Mouse (Mus musculus) C2C12 (cell line): ENCODE results near the gene Mau2. TPM values are rescaled to one million over a fixed set of nuclear protein-coding genes. Genes with fewer than 3 reads are reported as not detected.
A peak's percentile ranks its signal among the peaks of the same experiment; 100 is the strongest.

Experiments
- H3K27me3 ChIP-seq: one replicate; pipeline ENCODE4 v1.6.1; 2011; ENCODE audit not compliant: control insufficient read depth, insufficient read depth, insufficient read length
- H3K36me3 ChIP-seq: one replicate; pipeline ENCODE4 v1.6.1; 2011; ENCODE audit not compliant: control insufficient read depth, insufficient read depth
- H3K4me3 ChIP-seq: one replicate; pipeline ENCODE4 v1.5.1; 2011; ENCODE audit warnings: mild to moderate bottlenecking, control low read depth; ENCODE audit not compliant: poor library complexity, insufficient read depth, severe bottlenecking
- H3K79me2 ChIP-seq: one replicate; pipeline ENCODE4 v1.6.1; 2011; ENCODE audit not compliant: control insufficient read depth, insufficient read depth
- H3K79me3 ChIP-seq: one replicate; pipeline ENCODE4 v1.6.1; 2011; ENCODE audit warnings: low read depth, control low read depth
- H3ac ChIP-seq: one replicate; pipeline ENCODE3; 2011; ENCODE audit warnings: low read depth; ENCODE audit not compliant: control insufficient read depth, insufficient read length
- CEBPB ChIP-seq: IDR thresholded peaks from one replicate; pipeline ENCODE4 v1.6.1; 2011; ENCODE audit warnings: low read depth, mild to moderate bottlenecking, control low read depth, moderate library complexity
- CTCF ChIP-seq: IDR thresholded peaks from one replicate; pipeline ENCODE4 v1.5.1; 2011; ENCODE audit not compliant: control insufficient read depth, insufficient read depth, insufficient read length
- FOSL1 ChIP-seq: IDR thresholded peaks from one replicate; pipeline ENCODE4 v1.8.0; 2011; ENCODE audit warnings: mild to moderate bottlenecking, low read length; ENCODE audit not compliant: poor library complexity, insufficient read depth, severe bottlenecking
- MAX ChIP-seq: IDR thresholded peaks from one replicate; pipeline ENCODE4 v1.6.1; 2011; ENCODE audit warnings: mild to moderate bottlenecking, control low read depth
- MYOD1 ChIP-seq: IDR thresholded peaks from one replicate; pipeline ENCODE4 v1.6.1; 2011; ENCODE audit warnings: low read depth; ENCODE audit not compliant: control insufficient read depth, insufficient read length
- MYOG ChIP-seq: IDR thresholded peaks from one replicate; pipeline ENCODE4 v1.6.1; 2011; ENCODE audit not compliant: control insufficient read depth, insufficient read length; ENCODE audit errors: extremely low read depth
- USF1 ChIP-seq: IDR thresholded peaks from one replicate; pipeline ENCODE4 v1.6.1; 2011; ENCODE audit warnings: low read depth, mild to moderate bottlenecking, control low read depth, moderate library complexity
- long read RNA-seq, 2 experiments: library from polyadenylated mRNA; unstranded; transcript quantifications; one replicate each; pipeline ENCODE4 v2.0.0; 2019 to 2020
- polyA plus RNA-seq: library from polyadenylated mRNA; unstranded; fragments of >200 nt; fragmentation: generic; extraction: Trizol; gene quantifications from one replicate; pipeline ENCODE4 v1.2.1, GENCODE M21; 2012; ENCODE audit warnings: missing spikeins

Gene Mau2
- polyA plus RNA-seq, result 24.0 TPM
- long read RNA-seq, experiment 1, full-length matches to known transcripts, result 8 of 27 reads
- long read RNA-seq, experiment 1, partial matches to known transcripts, result 2 of 27 reads
- long read RNA-seq, experiment 1, other reads (novel, unspliced or antisense), result 17 of 27 reads
- long read RNA-seq, experiment 2, full-length matches to known transcripts, result 147 of 197 reads
- long read RNA-seq, experiment 2, partial matches to known transcripts, result 1 of 197 reads
- long read RNA-seq, experiment 2, other reads (novel, unspliced or antisense), result 49 of 197 reads

DNA sequence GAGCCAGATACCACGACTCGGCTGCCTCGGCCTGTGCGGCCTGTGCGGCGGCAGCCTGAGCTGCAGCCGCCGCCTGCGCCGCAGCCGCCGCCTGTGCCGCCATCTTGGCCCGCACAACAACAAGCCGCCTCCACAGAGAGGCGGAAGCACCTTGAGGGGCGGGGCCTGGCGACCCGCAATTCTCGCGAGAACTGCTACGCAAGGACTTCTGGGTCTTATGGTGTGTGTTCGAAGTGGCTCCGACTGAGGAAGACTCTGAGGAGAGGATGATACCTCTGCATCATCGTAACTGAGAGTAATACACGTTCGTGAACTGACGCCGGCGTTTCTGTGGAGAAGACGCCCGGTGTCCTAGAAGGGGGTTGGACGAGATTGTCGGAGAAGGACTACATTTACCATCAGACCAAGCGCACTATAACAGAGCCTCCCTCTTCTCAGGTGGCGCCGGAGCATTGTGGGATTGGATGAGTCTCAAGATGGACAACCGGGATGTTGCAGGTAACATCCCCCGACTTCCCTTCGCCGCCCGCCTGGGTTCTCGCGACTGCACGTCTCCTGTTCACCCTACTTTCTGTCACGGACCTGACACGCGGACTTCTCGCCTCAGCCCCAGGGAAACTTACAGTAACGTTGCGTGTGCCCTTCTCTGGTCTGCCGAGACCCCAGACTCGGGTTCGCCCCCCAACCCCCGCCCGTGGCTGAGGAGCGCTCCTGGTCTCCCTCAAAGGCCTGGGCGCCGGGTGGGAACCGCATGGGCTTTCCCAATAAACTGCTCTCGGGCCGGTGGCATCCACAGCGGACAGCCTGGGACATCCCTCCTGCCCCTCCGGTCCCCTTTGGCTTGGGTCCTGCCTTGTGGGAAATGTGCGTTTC, at the start of gene Mau2, which contains the start of gene Sugp1:
Gene Mau2, minus strand, starts transcription at position 152 of the 873 bp plus-strand sequence.
Gene Sugp1, plus strand, starts transcription at position 231 of the 873 bp plus-strand sequence.
- TF ChIP-seq USF1, result no peak
- TF ChIP-seq MYOG, result no peak
- no peak for TF ChIP-seq CEBPB
- no peak for TF ChIP-seq MAX
- TF ChIP-seq MYOD1, result no peak
- TF ChIP-seq CTCF, result no peak
- no peak for TF ChIP-seq FOSL1

DNA sequence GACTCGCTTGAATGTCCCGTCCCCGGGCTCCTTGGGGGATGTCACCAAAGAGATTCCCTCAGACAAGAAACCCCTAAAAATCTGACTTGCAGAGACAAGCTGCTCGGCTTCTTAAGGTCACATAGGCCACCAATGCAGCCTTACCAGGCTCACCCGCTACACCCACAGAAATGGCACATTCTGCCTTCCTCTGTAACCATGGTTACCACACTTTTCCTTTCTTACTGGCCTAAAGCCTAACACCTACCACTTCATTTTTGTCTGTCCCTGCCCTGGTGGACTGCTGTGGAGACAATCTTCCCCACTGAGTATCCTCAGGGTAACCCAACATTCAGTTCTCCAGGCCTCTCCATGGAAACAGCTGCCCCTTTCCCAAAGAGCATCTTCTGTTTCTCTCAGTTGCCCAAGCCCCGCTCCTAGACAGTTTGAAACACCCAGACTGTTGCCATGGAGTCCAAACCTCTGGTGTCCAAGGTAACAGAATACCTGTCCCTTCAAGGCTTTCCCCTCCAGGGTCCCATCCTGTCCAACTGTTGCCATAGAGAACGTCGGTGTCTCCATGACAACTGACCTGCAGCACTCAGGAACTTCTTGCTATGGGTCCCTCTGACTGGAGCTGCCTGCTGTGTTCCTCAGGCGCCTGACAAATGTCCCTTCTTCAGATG, 46.9 kb upstream of the Mau2 start:
- Histone ChIP-seq H3ac (no peak overlapping the region), H3K79me3 (no peaks in the 10 kb centered on the region), H3K4me3 (no peak overlapping the region), H3K79me2 (no peaks in the 10 kb centered on the region), H3K27me3 (peaks cover 52% of the 10 kb centered on the region), H3K36me3 (no peaks in the 10 kb centered on the region)
- TF ChIP-seq CTCF (no peak), MYOG (no peak), FOSL1 (no peak), CEBPB (no peak), MYOD1 (no peak), MAX (no peak), USF1 (no peak)

More for the DNA sequence above, at the start of gene Mau2, which contains the start of gene Sugp1:
- H3K79me2 ChIP-seq, result peaks cover 98% of the 10 kb centered on the region
- H3K79me3 ChIP-seq, result peaks cover 75% of the 10 kb centered on the region
- H3K27me3 ChIP-seq, result no peaks in the 10 kb centered on the region
- H3ac ChIP-seq, result peak within 1 kb of the TSS; percentile 88
- H3K36me3 ChIP-seq, result no peaks in the 10 kb centered on the region
- H3K4me3 ChIP-seq, result peak within 1 kb of the TSS; percentile 96

DNA sequence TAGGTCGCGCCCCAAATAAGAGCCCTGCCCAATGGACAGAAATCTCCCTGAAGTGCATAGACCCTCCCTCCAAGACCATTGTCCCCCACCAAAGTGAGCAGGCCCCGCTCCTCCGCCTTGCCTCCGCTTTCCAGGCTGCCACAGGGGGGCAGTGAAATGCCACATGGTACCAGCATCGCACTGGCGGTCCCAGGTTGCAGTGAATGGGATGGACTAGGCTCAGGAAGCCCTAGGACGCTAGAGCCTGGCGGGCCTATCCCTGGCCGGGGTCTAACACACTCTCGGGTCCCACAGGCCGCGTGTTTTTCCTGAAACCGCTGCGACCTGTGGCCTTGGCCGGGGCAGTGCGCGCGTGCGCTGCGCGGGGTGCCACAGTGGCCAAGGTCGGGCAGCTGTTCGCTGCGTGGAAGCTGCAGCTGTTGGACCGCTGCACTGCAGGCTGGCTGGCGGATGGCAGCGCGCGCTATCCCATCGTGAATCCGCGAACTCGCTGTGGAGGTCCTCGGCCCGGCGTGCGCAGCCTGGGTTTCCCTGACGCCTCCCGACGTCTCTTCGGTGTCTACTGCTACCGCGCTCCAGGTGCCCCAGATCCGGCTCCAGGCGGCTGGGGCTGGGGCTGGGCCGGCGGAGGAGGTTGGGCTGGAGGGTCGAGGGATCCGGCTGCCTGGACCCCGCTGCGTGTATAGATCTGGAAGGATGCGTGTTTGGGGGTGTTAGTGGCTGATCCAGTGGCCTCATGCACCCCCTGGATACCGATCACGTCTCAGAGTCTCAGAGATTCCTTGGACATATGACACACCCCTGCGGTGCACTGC, 45.5 kb upstream of the Mau2 start:
- no peaks in the 10 kb centered on the region for H3K79me2 ChIP-seq
- no peak overlapping the region for H3K4me3 ChIP-seq
- H3K79me3 ChIP-seq, result no peaks in the 10 kb centered on the region
- no peak for TF ChIP-seq MAX
- TF ChIP-seq MYOD1, result no peak
- peak; percentile 39 for TF ChIP-seq CTCF
- no peak for TF ChIP-seq MYOG
- H3K36me3 ChIP-seq, result no peaks in the 10 kb centered on the region
- no peak overlapping the region for H3ac ChIP-seq
- H3K27me3 ChIP-seq, result peaks cover 59% of the 10 kb centered on the region

DNA sequence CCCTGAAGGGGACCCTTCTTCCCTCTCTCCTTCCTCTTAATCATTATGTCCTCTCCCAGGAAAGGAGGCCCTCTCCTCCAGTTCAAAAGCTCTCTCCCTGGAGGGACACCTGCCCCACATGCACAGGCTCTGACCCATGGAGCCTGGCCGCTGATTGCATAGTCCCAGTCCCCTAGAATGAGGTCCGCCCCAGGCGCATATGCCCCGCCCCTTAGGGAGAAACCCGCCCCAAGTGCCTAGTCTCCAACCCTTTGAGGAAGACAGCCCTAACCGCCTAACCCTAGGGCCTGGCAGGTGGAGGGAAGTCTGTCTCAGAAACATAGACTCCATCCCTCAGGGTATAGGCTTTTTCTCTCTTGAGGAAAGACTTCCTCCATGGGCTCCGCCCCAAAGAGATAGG, 44.7 kb upstream of the Mau2 start:
- Histone ChIP-seq H3K27me3 (peaks cover 59% of the 10 kb centered on the region), H3ac (no peak overlapping the region), H3K4me3 (no peak overlapping the region), H3K36me3 (no peaks in the 10 kb centered on the region), H3K79me2 (no peaks in the 10 kb centered on the region), H3K79me3 (no peaks in the 10 kb centered on the region)
- TF ChIP-seq USF1, result no peak
- no peak for TF ChIP-seq CEBPB
- no peak for TF ChIP-seq MYOG
- TF ChIP-seq MYOD1, result no peak
- TF ChIP-seq FOSL1, result no peak
- no peak for TF ChIP-seq CTCF
- no peak for TF ChIP-seq MAX

DNA sequence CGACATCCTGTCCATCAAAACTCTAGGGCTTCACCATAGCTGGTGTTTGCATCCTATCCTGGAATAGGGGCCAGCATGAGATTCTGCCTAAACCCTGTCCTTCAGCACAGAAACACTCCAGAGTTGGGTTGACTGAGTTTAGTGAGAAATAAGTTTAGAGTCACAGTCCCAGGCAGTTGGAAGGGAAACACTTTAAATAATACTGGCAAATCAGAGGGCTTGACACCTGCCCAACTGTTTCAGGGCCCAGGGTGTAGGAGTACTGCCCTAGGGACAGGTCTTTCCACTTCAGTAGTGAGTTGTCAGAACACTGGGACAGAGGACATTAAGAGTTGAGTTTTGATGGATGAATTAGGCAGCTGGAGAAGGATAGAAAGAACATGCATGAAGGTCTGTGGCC, 43.6 kb upstream of the Mau2 start:
- H3K27me3 ChIP-seq, result peaks cover 59% of the 10 kb centered on the region
- no peaks in the 10 kb centered on the region for H3K36me3 ChIP-seq
- H3K79me3 ChIP-seq, result no peaks in the 10 kb centered on the region
- no peak overlapping the region for H3K4me3 ChIP-seq
- TF ChIP-seq CTCF (no peak), USF1 (no peak), FOSL1 (no peak)
- no peaks in the 10 kb centered on the region for H3K79me2 ChIP-seq
- no peak overlapping the region for H3ac ChIP-seq
